Mouse (Mus musculus) intestine, embryonic 16.5 days (tissue): ENCODE data around the gene Notch2. TPM values are rescaled to one million over a fixed set of nuclear protein-coding genes. Genes with fewer than 3 reads are reported as not detected.

Source experiments
- ATAC-seq: fragments of 200-750 bp; cut with Nextera tagmentation; 2 replicates; pipeline ENCODE4 v1.8.0; 2017; ENCODE audit warnings: moderate TSS enrichment, moderate library complexity
- H3K27ac ChIP-seq: fragments of 300-500 bp; sonication (generic); 2 replicates; pipeline ENCODE4 v1.5.1; 2014; ENCODE audit warnings: mild to moderate bottlenecking, low read length
- H3K27me3 ChIP-seq: fragments of 300-500 bp; sonication (generic); replicated peaks from 2 replicates; pipeline ENCODE4 v1.6.1; 2014; ENCODE audit warnings: low read length, control low read depth, mixed read lengths; ENCODE audit not compliant: control insufficient read depth, insufficient read depth
- H3K36me3 ChIP-seq: fragments of 300-500 bp; sonication (generic); 2 replicates; pipeline ENCODE4 v1.6.1; 2014; ENCODE audit warnings: low read length, control low read depth; ENCODE audit not compliant: control insufficient read depth, insufficient read depth
- H3K4me1 ChIP-seq: fragments of 300-500 bp; sonication (generic); 2 replicates; pipeline ENCODE4 v1.6.1; 2014; ENCODE audit warnings: low read length, control low read depth, mixed read lengths; ENCODE audit not compliant: control insufficient read depth, insufficient read depth
- H3K4me2 ChIP-seq: fragments of 300-500 bp; sonication (generic); 2 replicates; pipeline ENCODE4 v1.6.1; 2014; ENCODE audit warnings: low read depth, low read length, control low read depth
- H3K4me3 ChIP-seq: fragments of 300-500 bp; sonication (generic); 2 replicates; pipeline ENCODE4 v1.5.1; 2014; ENCODE audit warnings: mild to moderate bottlenecking, low read length
- H3K9ac ChIP-seq: fragments of 300-500 bp; sonication (generic); 2 replicates; pipeline ENCODE4 v1.6.1; 2014; ENCODE audit warnings: low read depth, low read length
- H3K9me3 ChIP-seq: fragments of 300-500 bp; sonication (generic); 2 replicates; pipeline ENCODE4 v1.6.1; 2016; ENCODE audit warnings: low read length, control low read depth; ENCODE audit not compliant: control insufficient read depth
- WGBS: fragments of 180-500 bp; shearing (Covaris S2); extraction: QIAGEN DNeasy Blood & Tissue Kit; methylation state at CpG from one replicate; pipeline ENCODE4 v1.1.7; 2014; 5-methylcytosine and 5-hydroxymethylcytosine counted together
- polyA plus RNA-seq: library from polyadenylated mRNA; unstranded; fragments of >200 nt; fragmentation: Nextera tagmentation; extraction: Ambion mirVana; gene quantifications from 2 replicates; pipeline ENCODE4 v1.2.1, GENCODE M21; 2015

Gene Notch2
- polyA plus RNA-seq, 1 experiment from 2014 or later, result 9.1 TPM

GRCm38 (mm10) chr3:98069161-98069560, 55.8 kb downstream of the Notch2 start:
- Histone ChIP-seq H3K4me3 (no peak overlapping the region), H3K4me1 (peaks cover 16% of the 10 kb centered on the region), H3K36me3 (peaks cover 2% of the 10 kb centered on the region; the same call in 1 of the 2 replicates), H3K4me2 (no peak overlapping the region), H3K9me3 (no peaks in the 10 kb centered on the region), H3K27me3 (no peaks in the 10 kb centered on the region), H3K27ac (no peak overlapping the region), H3K9ac (no peak overlapping the region)
- 0 out of 2 replicates have a peak, but pooled peaks have one; percentile 51 for ATAC-seq
- 72% methylated on average over 7 of the region's 7 CpGs for WGBS

DNA sequence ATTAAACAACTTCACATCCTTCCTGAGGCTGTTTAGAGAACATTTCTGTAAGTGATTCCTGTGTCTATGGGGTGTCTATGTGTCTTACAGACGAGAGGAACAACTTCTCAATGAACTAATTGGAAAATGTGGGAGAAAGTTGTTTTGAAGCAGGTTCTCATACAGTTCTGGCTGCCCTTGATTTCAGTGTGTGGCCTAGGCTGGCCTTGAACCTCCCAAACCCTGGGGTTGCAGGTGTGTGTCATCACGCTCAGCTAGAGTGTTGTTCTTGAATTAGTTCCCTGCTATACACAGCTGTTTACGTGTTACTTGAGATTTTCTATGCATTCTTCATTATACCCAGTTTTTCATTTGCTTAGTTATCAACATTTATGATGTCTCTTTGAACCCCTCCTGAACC, 56.5 kb downstream of the Notch2 start:
- H3K27ac ChIP-seq, result no peak overlapping the region
- ATAC-seq, result no peak
- peaks cover 2% of the 10 kb centered on the region; the same call in 1 of the 2 replicates for H3K36me3 ChIP-seq
- H3K4me3 ChIP-seq, result no peak overlapping the region
- H3K27me3 ChIP-seq, result no peaks in the 10 kb centered on the region
- peaks cover 12% of the 10 kb centered on the region; the same call in 1 of the 2 replicates for H3K4me1 ChIP-seq
- H3K9ac ChIP-seq, result no peak overlapping the region
- no peaks in the 10 kb centered on the region for H3K9me3 ChIP-seq
- no peak overlapping the region for H3K4me2 ChIP-seq
- WGBS, result 84% methylated on average over 3 of the region's 3 CpGs

- WGBS, result 90% methylated on average over 8 of the region's 8 CpGs
- Histone ChIP-seq H3K9ac (no peak overlapping the region), H3K4me3 (no peak overlapping the region), H3K9me3 (no peaks in the 10 kb centered on the region), H3K4me2 (no peak overlapping the region), H3K27ac (no peak overlapping the region), H3K27me3 (no peaks in the 10 kb centered on the region), H3K36me3 (peaks cover 2% of the 10 kb centered on the region; the same call in 1 of the 2 replicates), H3K4me1 (peaks cover 7% of the 10 kb centered on the region; the same call in 1 of the 2 replicates)
- ATAC-seq, result no peak
Measured at GRCm38 (mm10) chr3:98072570-98072969, 59.2 kb downstream of the Notch2 start.

GRCm38 (mm10) chr3:98073545-98073944, 60.2 kb downstream of the Notch2 start:
- Histone ChIP-seq H3K4me2 (no peak overlapping the region), H3K36me3 (peaks cover 2% of the 10 kb centered on the region; the same call in 1 of the 2 replicates), H3K4me3 (no peak overlapping the region), H3K4me1 (peaks cover 3% of the 10 kb centered on the region; the same call in 1 of the 2 replicates), H3K27ac (no peak overlapping the region), H3K9ac (no peak overlapping the region), H3K27me3 (no peaks in the 10 kb centered on the region), H3K9me3 (no peaks in the 10 kb centered on the region)
- WGBS, result 81% methylated on average over 4 of the region's 4 CpGs
- no peak for ATAC-seq

DNA sequence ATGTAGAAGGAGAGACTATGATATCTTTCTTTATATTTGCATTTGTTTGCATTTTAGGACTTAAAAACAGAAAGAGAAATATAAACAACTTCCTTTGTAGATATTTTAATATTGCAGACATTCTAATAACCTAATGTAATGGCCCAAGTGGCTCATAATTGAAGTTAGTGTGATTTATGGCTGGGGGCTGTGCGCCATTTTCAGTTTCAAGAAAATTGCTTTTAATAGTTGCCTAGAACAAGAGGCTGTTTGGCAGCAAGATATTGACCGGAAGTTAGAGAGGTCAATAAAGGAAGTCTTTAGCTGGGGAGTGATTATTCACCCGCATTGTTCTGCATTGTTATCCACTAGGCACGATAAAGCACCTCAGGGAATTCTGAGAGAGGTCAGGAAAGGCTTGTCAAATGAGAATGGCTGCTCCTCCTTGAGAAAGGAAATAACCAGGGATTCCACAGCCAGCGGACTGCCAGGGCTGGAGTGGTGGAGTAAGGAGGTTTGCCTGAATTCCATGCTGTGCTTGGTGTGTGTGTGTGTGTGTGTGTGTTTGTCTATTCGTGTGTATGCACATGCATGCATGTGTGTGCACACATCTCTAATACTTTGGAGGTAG, 61.4 kb downstream of the Notch2 start:
- no peak for ATAC-seq
- Histone ChIP-seq H3K4me1 (no peaks in the 10 kb centered on the region; the same call in 1 of the 2 replicates), H3K27ac (no peak overlapping the region), H3K36me3 (peaks cover 2% of the 10 kb centered on the region; the same call in 1 of the 2 replicates), H3K4me2 (no peak overlapping the region), H3K9ac (no peak overlapping the region), H3K27me3 (no peaks in the 10 kb centered on the region), H3K4me3 (no peak overlapping the region), H3K9me3 (no peaks in the 10 kb centered on the region)
- WGBS, result 65% methylated on average over 6 of the region's 6 CpGs

DNA sequence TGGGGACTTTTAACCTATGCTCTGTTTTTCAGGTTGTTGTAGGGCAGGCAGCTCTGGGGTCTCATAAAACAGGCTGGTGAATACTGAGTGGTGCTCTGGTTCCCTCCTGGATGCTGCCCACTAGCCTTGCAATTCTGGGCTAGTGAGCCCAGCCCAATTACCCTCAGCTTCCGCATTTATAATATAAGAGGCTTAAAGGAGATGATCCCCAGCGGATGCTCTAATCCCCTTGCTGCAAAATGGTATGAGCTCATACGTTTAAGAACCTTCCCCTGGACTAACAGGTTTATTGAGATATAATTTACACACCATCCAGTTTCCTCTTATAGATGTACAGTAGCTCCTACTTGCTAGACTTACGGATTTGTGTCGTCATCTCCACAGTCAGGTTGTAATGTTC, 64.5 kb downstream of the Notch2 start:
- no peaks in the 10 kb centered on the region; the same call in 1 of the 2 replicates for H3K36me3 ChIP-seq
- H3K27ac ChIP-seq, result no peak overlapping the region
- no peak for ATAC-seq
- H3K4me1 ChIP-seq, result no peaks in the 10 kb centered on the region; the same call in 1 of the 2 replicates
- no peak overlapping the region for H3K9ac ChIP-seq
- no peak overlapping the region for H3K4me3 ChIP-seq
- no peaks in the 10 kb centered on the region for H3K9me3 ChIP-seq
- 84% methylated on average over 5 of the region's 5 CpGs for WGBS
- H3K4me2 ChIP-seq, result no peak overlapping the region
- no peaks in the 10 kb centered on the region for H3K27me3 ChIP-seq

DNA sequence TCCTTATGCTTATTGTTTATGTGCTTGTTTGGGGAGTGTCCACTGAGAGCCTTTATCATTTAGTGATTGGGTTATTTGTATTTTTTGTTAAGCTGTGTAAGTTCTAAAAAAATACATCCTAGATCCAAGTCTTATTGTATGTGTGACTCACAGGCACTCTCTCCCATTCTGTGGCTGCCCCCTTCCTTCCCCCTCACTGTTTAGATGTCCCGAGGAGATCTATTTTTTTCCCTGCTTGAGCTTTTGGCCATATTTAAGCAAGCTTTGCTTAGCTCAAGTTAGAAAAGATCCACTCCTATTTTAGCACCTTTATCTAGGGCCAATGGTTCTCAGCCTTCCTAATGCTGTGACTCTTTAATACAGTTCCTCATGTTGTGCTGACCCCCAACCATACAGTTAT, 65.5 kb downstream of the Notch2 start:
- Histone ChIP-seq H3K27me3 (no peaks in the 10 kb centered on the region), H3K9me3 (no peaks in the 10 kb centered on the region), H3K27ac (no peak overlapping the region), H3K4me3 (no peak overlapping the region), H3K4me2 (no peak overlapping the region), H3K36me3 (no peaks in the 10 kb centered on the region; the same call in 1 of the 2 replicates), H3K4me1 (no peaks in the 10 kb centered on the region), H3K9ac (no peak overlapping the region)
- 58% methylated on average over 1 of the region's 1 CpGs for WGBS
- ATAC-seq, result no peak

DNA sequence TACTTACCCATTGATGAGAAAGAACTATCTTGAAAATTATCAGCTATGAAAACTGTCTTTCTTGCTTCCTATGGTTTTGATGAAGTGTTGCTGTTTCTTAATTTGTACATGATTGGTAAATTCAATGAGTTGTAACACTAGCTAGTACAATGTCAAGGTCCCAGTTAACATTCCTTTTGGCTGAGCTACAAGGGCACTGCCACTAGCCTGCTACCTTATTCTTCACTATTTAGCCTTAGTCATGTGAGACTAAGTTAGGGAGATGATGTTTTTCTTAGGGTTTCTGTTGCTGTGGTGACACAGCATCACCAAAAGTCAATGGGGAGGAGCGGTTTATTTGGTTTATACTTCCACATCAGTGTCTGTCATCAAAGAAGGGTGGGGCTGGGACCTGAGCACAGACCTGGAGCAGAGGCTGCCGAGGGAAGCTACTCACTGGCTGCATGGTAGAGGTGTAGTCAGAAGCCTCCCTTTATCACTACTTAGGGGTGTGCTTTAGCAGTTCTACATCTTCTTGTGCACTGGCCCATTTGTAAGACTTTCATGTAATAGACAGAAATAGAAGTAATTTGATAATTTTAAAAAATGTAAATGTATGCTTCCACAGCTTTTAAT, 66.4 kb downstream of the Notch2 start:
- ATAC-seq, result no peak
- Histone ChIP-seq H3K4me1 (no peaks in the 10 kb centered on the region), H3K4me3 (no peak overlapping the region), H3K27ac (no peak overlapping the region), H3K9me3 (no peaks in the 10 kb centered on the region), H3K36me3 (no peaks in the 10 kb centered on the region; the same call in 1 of the 2 replicates), H3K27me3 (no peaks in the 10 kb centered on the region), H3K4me2 (no peak overlapping the region), H3K9ac (no peak overlapping the region)
- 70% methylated on average over 2 of the region's 2 CpGs for WGBS

DNA sequence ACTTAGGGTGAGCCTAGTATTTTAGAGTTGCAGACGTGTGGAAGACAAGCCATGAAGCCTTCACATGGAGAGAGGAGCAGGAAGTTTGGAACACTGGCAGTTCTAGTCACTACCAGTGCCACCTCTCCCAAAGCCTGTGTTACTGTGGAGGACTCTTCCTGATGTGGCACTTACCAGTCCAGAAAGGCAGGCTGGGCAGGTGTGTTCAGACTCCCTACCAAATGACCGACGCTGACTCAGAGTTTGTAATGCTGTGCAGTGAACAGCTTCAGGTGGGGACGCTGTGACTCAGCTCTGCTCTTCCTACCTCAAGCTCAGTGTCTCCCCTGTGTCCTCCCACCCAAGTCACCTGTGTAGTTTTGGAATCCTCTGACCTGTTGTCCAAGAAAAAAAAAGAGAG, 67.3 kb downstream of the Notch2 start:
- peaks cover 3% of the 10 kb centered on the region for H3K4me1 ChIP-seq
- H3K27me3 ChIP-seq, result no peaks in the 10 kb centered on the region
- H3K4me3 ChIP-seq, result no peak overlapping the region
- no peak for ATAC-seq
- H3K9ac ChIP-seq, result no peak overlapping the region
- no peaks in the 10 kb centered on the region; the same call in 1 of the 2 replicates for H3K36me3 ChIP-seq
- no peak overlapping the region for H3K27ac ChIP-seq
- 86% methylated on average over 4 of the region's 4 CpGs for WGBS
- H3K4me2 ChIP-seq, result no peak overlapping the region
- no peaks in the 10 kb centered on the region for H3K9me3 ChIP-seq
